Mouse (Mus musculus): ENCODE measurements at regions not wholly inside any gene's neighbourhood (a gene's known extent, or its start where the extent isn't known, plus 50 kb on each side); places are given as distances from the start of the nearest gene placed in this dataset.

GRCm38 (mm10) chrX:62176011-62176410, 107.3 kb upstream of the 4933402E13Rik start:
- Histone ChIP-seq H3K9ac (ENCODE audit: low read length) (no peak overlapping the region), H3K27ac (replicated peaks) (no peak overlapping the region), H3K4me2 (replicated peaks; ENCODE audit: low read depth) (no peak overlapping the region), H3K36me3 (ENCODE audit: control insufficient read depth, insufficient read depth, low read length) (no peaks in the 10 kb centered on the region), H3K9me3 (ENCODE audit: control insufficient read depth, low read length) (no peaks in the 10 kb centered on the region), H3K4me1 (replicated peaks; ENCODE audit: control insufficient read depth, insufficient read depth) (no peaks in the 10 kb centered on the region), H3K27me3 (ENCODE audit: control insufficient read depth, insufficient read depth, low read length) (no peaks in the 10 kb centered on the region), H3K4me3 (ENCODE audit: low read depth, low read length) (no peak overlapping the region)
- 48% methylated on average over 1 of the region's 1 CpGs for WGBS
- no peak for ATAC-seq (ENCODE audit: low FRiP score, low TSS enrichment)
- TF ChIP-seq EP300 (optimal IDR thresholded peaks at IDR 0.05) (no peak), CTCF (IDR thresholded peaks at IDR 0.05; ENCODE audit: low read depth) (no peak)
- DNase-seq (ENCODE audit: low spot score) = no peak

DNA sequence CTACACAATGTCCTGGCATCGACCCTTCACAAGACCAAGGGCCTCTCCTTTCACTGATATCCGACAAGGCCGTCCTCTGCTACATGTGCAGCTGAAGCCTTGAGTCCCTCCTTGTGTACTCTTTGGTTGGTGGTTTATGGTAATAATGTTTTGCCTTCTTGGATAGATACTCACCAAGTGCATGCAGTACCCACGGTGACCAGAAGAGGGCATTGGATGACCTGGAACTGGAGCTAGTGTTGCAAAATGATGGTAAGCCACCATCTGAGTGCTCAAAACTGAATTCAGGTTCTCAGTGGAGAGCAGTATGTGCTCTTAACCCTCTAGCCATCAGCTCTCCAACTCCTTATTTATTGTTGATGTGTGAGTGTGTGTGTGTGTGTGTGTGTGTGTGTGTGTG, 103.2 kb upstream of the 4933402E13Rik start:
- TF ChIP-seq EP300 (optimal IDR thresholded peaks at IDR 0.05) (no peak), CTCF (IDR thresholded peaks at IDR 0.05; ENCODE audit: low read depth) (peak; percentile 58)
- no peaks in the 10 kb centered on the region for H3K36me3 ChIP-seq (ENCODE audit: control insufficient read depth, insufficient read depth, low read length)
- no peak overlapping the region for H3K4me3 ChIP-seq (ENCODE audit: low read depth, low read length)
- WGBS = 67% methylated on average over 4 of the region's 4 CpGs
- no peaks in the 10 kb centered on the region for H3K4me1 ChIP-seq (replicated peaks; ENCODE audit: control insufficient read depth, insufficient read depth)
- H3K4me2 ChIP-seq (replicated peaks; ENCODE audit: low read depth) = no peak overlapping the region
- ATAC-seq (ENCODE audit: low FRiP score, low TSS enrichment) = no peak
- no peaks in the 10 kb centered on the region for H3K9me3 ChIP-seq (ENCODE audit: control insufficient read depth, low read length)
- no peaks in the 10 kb centered on the region for H3K27me3 ChIP-seq (ENCODE audit: control insufficient read depth, insufficient read depth, low read length)
- DNase-seq (ENCODE audit: low spot score) = peak; percentile 13
- no peak overlapping the region for H3K27ac ChIP-seq (replicated peaks)
- no peak overlapping the region for H3K9ac ChIP-seq (ENCODE audit: low read length)

Measured in stomach, postnatal 0 days (tissue).